Mouse (Mus musculus): ENCODE measurements around the gene Vmn1r43. TPM values are rescaled to one million over a fixed set of nuclear protein-coding genes. Genes with fewer than 3 reads are reported as not detected.

Gene Vmn1r43
- not detected in 2 replicates for polyA plus RNA-seq (2015; fragmentation: Nextera tagmentation; extraction: Ambion mirVana)

DNA sequence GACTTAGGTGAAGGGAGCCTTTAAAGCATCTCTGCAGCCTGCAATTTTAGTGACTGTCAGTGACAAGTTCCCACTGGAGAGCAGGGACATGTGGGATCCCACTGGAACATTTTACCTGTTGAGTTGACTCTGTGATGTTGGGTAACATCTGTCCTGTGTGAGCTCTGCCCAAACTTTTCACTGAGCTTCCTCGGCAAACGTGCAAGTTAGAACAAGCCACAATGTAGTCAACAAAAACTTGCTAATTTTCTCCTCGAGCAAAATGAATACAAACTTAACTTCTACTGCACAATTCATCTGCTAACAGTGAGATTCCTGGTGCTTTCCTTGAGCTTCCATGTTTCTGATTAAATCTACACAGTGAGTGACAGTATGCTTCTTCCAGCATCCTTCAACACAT is at the start of gene Vmn1r43, which contains the start of gene Vmn1r42:
Vmn1r43 (minus strand) TSS at position 101 of the 400 bp plus-strand sequence.
Vmn1r42 (minus strand) TSS at position 101 of the 400 bp plus-strand sequence.

GRCm38 (mm10) chr6:89883360-89883759 is 7.1 kb upstream of the Vmn1r43 start, which contains the start of gene Vmn1r44:
TSS of gene Vmn1r44 (plus strand) at chr6:89883660.

Other genes with a start within 250 kb of the Vmn1r43 start
- 5.3 and 6.6 TPM in 2 replicates for gene Txnrd3, start 232.4 kb downstream of the Vmn1r43 start, polyA plus RNA-seq (2015; fragmentation: Nextera tagmentation; extraction: Ambion mirVana)
- gene Vmn1r40, start 168.9 kb downstream of the Vmn1r43 start, polyA plus RNA-seq (2015; fragmentation: Nextera tagmentation; extraction: Ambion mirVana): not detected in 2 replicates
- not detected in 2 replicates for gene Vmn1r41, start 135.6 kb downstream of the Vmn1r43 start, polyA plus RNA-seq (2015; fragmentation: Nextera tagmentation; extraction: Ambion mirVana)
- gene Vmn1r42, start within 50 bp of the Vmn1r43 start, polyA plus RNA-seq (2015; fragmentation: Nextera tagmentation; extraction: Ambion mirVana): 0.14 TPM in 1 of 2 replicates, not detected in the other
- gene Vmn1r44, start 7.2 kb upstream of the Vmn1r43 start, polyA plus RNA-seq (2015; fragmentation: Nextera tagmentation; extraction: Ambion mirVana): not detected in 2 replicates
- not detected in 2 replicates for gene Vmn1r45, start 64.2 kb upstream of the Vmn1r43 start, polyA plus RNA-seq (2015; fragmentation: Nextera tagmentation; extraction: Ambion mirVana)
- not detected in 2 replicates for gene Vmn1r46, start 92.9 kb upstream of the Vmn1r43 start, polyA plus RNA-seq (2015; fragmentation: Nextera tagmentation; extraction: Ambion mirVana)
- gene Vmn1r47, start 139.7 kb upstream of the Vmn1r43 start, polyA plus RNA-seq (2015; fragmentation: Nextera tagmentation; extraction: Ambion mirVana): not detected in 2 replicates
- not detected in 2 replicates for gene Vmn1r48, start 160.4 kb upstream of the Vmn1r43 start, polyA plus RNA-seq (2015; fragmentation: Nextera tagmentation; extraction: Ambion mirVana)
- not detected in 2 replicates for gene Vmn1r49, start 202.1 kb upstream of the Vmn1r43 start, polyA plus RNA-seq (2015; fragmentation: Nextera tagmentation; extraction: Ambion mirVana)
- not detected in 2 replicates for gene Vmn1r50, start 225.0 kb upstream of the Vmn1r43 start, polyA plus RNA-seq (2015; fragmentation: Nextera tagmentation; extraction: Ambion mirVana)
- gene Vmn1r51, start 246.2 kb upstream of the Vmn1r43 start, polyA plus RNA-seq (2015; fragmentation: Nextera tagmentation; extraction: Ambion mirVana): not detected in 2 replicates

Measured in spleen, postnatal 0 days (tissue).